Mouse (Mus musculus) ES-E14 (cell line): ENCODE results near the gene Smad9. TPM values are rescaled to one million over a fixed set of nuclear protein-coding genes. Genes with fewer than 3 reads are reported as not detected.

Source experiments
- DNase-seq: peaks from one replicate; pipeline ENCODE4 v3.0.0-alpha.2; 2013; ENCODE audit warnings: low read depth, low spot score
- H3K27ac ChIP-seq: 2 replicates; pipeline ENCODE4 v1.5.1; 2012; ENCODE audit warnings: low read depth, mild to moderate bottlenecking, low read length, moderate library complexity, mixed read lengths; ENCODE audit not compliant: poor library complexity, insufficient read depth, severe bottlenecking
- H3K36me3 ChIP-seq: 2 replicates; pipeline ENCODE4 v1.6.1; 2012; ENCODE audit warnings: mild to moderate bottlenecking, low read length, moderate library complexity, mixed read lengths; ENCODE audit not compliant: control insufficient read depth, poor library complexity, insufficient read depth, severe bottlenecking
- H3K4me1 ChIP-seq, 2 experiments: fragments of 150-350 bp in 1 of 2; sonication (generic) in 1 of 2; 2 replicates each; pipeline ENCODE4 v1.6.1; 2012; ENCODE audit warnings: low read length in 2 of 2, mild to moderate bottlenecking in 1 of 2, mixed read lengths in 1 of 2; ENCODE audit not compliant: control insufficient read depth in 2 of 2, insufficient read depth in 2 of 2, poor library complexity in 1 of 2
- H3K4me3 ChIP-seq, 2 experiments: fragments of 150-350 bp in 1 of 2; sonication (generic) in 1 of 2; 2 replicates each; pipeline ENCODE4 v1.5.1; 2012; ENCODE audit warnings: low read length in 2 of 2, low read depth in 1 of 2, mild to moderate bottlenecking in 1 of 2, mixed read lengths in 1 of 2; ENCODE audit not compliant: insufficient read depth in 1 of 2, poor library complexity in 1 of 2, severe bottlenecking in 1 of 2
- H3K9ac ChIP-seq: 2 replicates; pipeline ENCODE4 v1.6.1; 2012; ENCODE audit warnings: low read depth, mild to moderate bottlenecking, low read length, mixed read lengths; ENCODE audit not compliant: poor library complexity, insufficient read depth, severe bottlenecking
- H3K9me3 ChIP-seq: fragments of 150-350 bp; sonication (generic); 2 replicates; pipeline ENCODE4 v1.6.1; 2012; ENCODE audit warnings: low read depth, mild to moderate bottlenecking, low read length; ENCODE audit not compliant: control insufficient read depth, insufficient read depth
- CHD2 ChIP-seq: IDR thresholded peaks from 2 replicates; pipeline ENCODE4 v1.6.1; 2014; ENCODE audit warnings: mild to moderate bottlenecking, low read depth, low read length, inconsistent platforms
- HCFC1 ChIP-seq: IDR thresholded peaks from 2 replicates; pipeline ENCODE4 v1.6.1; 2012; ENCODE audit warnings: low read length, inconsistent platforms, borderline replicate concordance; ENCODE audit not compliant: insufficient read depth
- MAFK ChIP-seq: IDR thresholded peaks from 2 replicates; pipeline ENCODE4 v1.6.1; 2014; ENCODE audit warnings: mild to moderate bottlenecking, low read depth, low read length, inconsistent platforms; ENCODE audit not compliant: insufficient read depth
- ZC3H11A ChIP-seq: IDR thresholded peaks from 2 replicates; pipeline ENCODE4 v1.6.1; 2012; ENCODE audit warnings: low read depth, mild to moderate bottlenecking, inconsistent platforms, low read length, borderline replicate concordance
- ZNF384 ChIP-seq: IDR thresholded peaks from 2 replicates; pipeline ENCODE4 v1.6.1; 2012; ENCODE audit warnings: low read depth, low read length, inconsistent platforms
- in situ Hi-C, 2 experiments: fragments of 600-800 bp; cut with MboI; formaldehyde crosslinking; loops; one replicate each; pipeline ENCODE4 v1.15.1; 2025; ENCODE audit warnings: low sequenced_read_pairs in 2 of 2, inconsistent platforms in 1 of 2; ENCODE audit not compliant: unreplicated experiment in 2 of 2
- total RNA-seq: library from RNA; depleted of rRNA; stranded (reverse); fragments of 300-350 nt; gene quantifications from 2 replicates; pipeline ENCODE4 v1.2.3, GENCODE M21; 2012

Gene Smad9
- total RNA-seq, 1 experiment = 0.54 TPM

DNA sequence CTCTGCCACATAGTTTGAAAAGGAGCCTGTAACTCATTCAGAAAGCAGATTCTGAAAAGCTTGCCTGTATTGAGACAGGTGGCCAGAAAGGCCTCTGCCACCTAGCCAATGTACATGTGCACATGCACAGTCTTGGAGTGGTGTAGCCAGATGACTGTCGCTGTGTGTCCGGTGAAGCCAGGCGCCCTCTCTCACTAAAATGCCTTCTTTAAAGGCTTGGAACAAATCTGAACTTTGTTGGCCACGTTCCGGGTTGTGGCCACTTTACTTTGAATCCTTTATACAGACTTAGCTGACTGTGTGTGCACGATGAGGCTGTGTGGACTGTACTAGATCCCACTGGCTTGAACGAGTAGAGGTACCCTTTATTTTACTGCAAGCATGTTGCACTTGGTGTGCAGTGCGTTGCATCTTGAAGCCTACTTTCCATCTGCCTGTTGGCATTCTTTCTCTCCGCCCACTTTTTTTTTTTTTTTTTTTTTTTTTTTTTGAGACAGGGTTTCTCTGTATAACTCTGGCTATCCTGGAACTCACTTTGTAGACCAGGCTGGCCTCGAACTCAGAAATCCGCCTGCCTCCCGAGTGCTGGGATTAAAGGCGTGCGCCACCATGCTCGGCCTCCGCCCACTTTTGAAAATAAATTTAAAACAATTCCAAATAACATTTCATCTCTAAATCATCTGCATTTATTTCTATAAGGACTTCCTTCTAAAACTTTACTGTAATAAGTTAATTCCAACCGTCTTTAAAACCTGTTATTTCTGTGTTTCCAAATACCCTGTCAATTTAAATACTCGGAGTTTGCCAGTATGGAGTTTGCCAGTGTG is 19.1 kb upstream of the Smad9 start:
- Histone ChIP-seq H3K27ac (no peak overlapping the region), H3K36me3 (peaks cover 12% of the 10 kb centered on the region)

GRCm38 (mm10) chr3:54737317-54737716 is 18.1 kb upstream of the Smad9 start:
- no peak overlapping the region for H3K9ac ChIP-seq
- H3K36me3 ChIP-seq = peaks cover 14% of the 10 kb centered on the region
- no peak for TF ChIP-seq ZNF384
- TF ChIP-seq ZC3H11A = no peak
- TF ChIP-seq CHD2 = no peak
- TF ChIP-seq MAFK = no peak
- H3K4me1 ChIP-seq = no peaks in the 10 kb centered on the region
- no peak overlapping the region for H3K27ac ChIP-seq
- no peak overlapping the region for H3K4me3 ChIP-seq
- DNase-seq = no peak
- no peaks in the 10 kb centered on the region for H3K9me3 ChIP-seq
- in situ Hi-C loops = no loop called here

More for the DNA sequence above, 19.1 kb upstream of the Smad9 start:
- Histone ChIP-seq H3K9me3 (no peaks in the 10 kb centered on the region), H3K4me3 (peak overlapping the region; percentile 73 to 91), H3K4me1 (no peaks in the 10 kb centered on the region), H3K9ac (peak overlapping the region; percentile 80)
- DNase-seq = no peak
- in situ Hi-C loops = no loop called here
- peak; percentile 87 for TF ChIP-seq ZNF384
- no peak for TF ChIP-seq MAFK

DNA sequence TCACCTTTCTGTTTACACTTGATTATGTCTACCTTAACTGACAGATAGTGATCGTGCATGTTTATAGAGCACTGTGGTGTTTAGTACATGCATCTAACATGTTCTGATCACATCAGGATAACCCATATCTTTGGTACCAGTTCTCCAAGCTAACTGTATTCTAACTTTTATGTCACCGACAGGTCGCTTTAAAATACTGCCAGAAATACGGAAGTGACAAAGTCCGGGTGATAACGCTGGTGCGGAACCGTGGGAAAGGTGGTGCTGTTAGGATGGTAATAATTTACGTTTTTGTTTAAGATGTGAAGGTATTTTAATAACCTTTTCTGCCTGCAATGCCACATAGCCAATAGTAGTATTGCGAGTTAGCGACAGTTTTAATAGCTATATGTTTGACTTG is 13.4 kb upstream of the Smad9 start:
- Histone ChIP-seq H3K36me3 (peaks cover 37% of the 10 kb centered on the region), H3K4me1 (peaks cover 0 to 3% of the 10 kb centered on the region in 2 experiments; a peak in 1 of 4 replicates), H3K9me3 (no peaks in the 10 kb centered on the region), H3K4me3 (no peak overlapping the region), H3K27ac (no peak overlapping the region), H3K9ac (no peak overlapping the region)
- TF ChIP-seq CHD2 = no peak
- in situ Hi-C loops = no loop called here
- no peak for DNase-seq

GRCm38 (mm10) chr3:54745799-54746198 is 9.6 kb upstream of the Smad9 start:
- Histone ChIP-seq H3K4me1 (peaks cover 0 to 3% of the 10 kb centered on the region in 2 experiments; a peak in 1 of 4 replicates), H3K9ac (peak overlapping the region; percentile 63), H3K36me3 (peaks cover 53% of the 10 kb centered on the region), H3K9me3 (no peaks in the 10 kb centered on the region), H3K4me3 (no peak overlapping the region), H3K27ac (no peak overlapping the region)
- in situ Hi-C loops = no loop called here
- TF ChIP-seq ZNF384 = no peak
- TF ChIP-seq ZC3H11A = no peak
- no peak for TF ChIP-seq MAFK
- TF ChIP-seq CHD2 = no peak
- no peak for DNase-seq

GRCm38 (mm10) chr3:54753411-54753810 is 2.0 kb upstream of the Smad9 start:
- Histone ChIP-seq H3K9me3 (no peaks in the 10 kb centered on the region), H3K36me3 (peaks cover 7% of the 10 kb centered on the region), H3K4me1 (peaks cover 0 to 2% of the 10 kb centered on the region in 2 experiments; a peak in 1 of 4 replicates), H3K9ac (no peak overlapping the region), H3K27ac (no peak overlapping the region), H3K4me3 (no peak overlapping the region)
- in situ Hi-C loops = no loop called here
- TF ChIP-seq MAFK = no peak
- TF ChIP-seq ZC3H11A = no peak
- no peak for TF ChIP-seq CHD2
- no peak for TF ChIP-seq HCFC1
- no peak for TF ChIP-seq ZNF384
- DNase-seq = no peak
